Mouse (Mus musculus) skeletal muscle tissue, adult 2 months (tissue): ENCODE measurements around the gene Dip2c.
A peak's percentile ranks its signal among the peaks of the same experiment; 100 is the strongest.

ENCODE experiments used
- DNase-seq: peaks from one replicate; pipeline ENCODE4 v3.0.0-alpha.2; 2012; ENCODE audit warnings: low read depth, low spot score

The Dip2c gene

DNA sequence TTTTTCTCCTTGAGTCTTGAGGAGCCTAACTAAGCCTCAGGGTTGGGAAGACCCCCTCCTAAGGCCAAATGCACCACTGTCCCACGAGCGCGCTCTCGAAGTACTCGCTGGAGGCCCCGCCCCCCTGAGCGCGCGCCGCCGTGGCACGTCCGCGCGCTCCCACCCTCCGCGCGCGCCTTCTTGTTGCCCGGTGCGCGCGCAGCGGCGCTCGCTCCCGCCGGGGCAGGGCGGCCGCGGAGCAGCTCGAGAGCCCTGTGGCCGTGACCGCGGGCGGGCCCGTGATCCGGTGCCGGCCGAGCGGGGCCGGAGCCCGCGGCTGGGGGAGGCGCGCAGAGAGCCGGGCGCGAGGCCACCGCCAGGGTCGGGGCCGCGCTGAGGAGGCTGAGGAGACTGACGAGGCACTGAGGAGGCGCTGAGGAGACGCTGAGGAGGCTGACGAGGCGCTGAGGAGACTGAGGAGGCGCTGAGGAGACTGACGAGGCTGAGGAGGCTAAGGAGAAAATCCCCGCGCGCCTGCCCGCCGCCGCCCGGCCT, at the start of gene Dip2c:
Gene Dip2c (plus strand): TSS at position 207 of the 534 bp plus-strand sequence.
- DNase-seq: peak; percentile 85

DNA sequence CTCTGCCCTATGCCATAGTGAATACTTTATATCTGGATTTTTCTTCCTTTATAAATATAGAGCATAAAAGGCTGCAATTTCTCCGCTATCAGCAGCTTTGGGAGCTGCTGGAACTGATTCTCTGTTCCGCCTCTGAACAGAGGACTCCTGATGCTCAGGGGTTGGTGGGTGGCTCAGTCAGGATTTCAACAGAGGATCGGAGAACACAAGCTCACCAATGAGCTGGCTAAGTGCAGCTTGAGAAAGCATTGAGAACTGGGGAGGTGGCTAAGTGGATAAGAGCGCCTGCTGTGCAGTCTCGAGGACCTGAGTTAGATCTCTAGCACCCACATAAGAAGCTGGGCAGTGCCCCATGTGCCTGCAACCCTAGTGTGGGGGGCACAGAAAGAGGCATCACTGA, 49.2 kb upstream of the Dip2c start:
- no peak for DNase-seq

DNA sequence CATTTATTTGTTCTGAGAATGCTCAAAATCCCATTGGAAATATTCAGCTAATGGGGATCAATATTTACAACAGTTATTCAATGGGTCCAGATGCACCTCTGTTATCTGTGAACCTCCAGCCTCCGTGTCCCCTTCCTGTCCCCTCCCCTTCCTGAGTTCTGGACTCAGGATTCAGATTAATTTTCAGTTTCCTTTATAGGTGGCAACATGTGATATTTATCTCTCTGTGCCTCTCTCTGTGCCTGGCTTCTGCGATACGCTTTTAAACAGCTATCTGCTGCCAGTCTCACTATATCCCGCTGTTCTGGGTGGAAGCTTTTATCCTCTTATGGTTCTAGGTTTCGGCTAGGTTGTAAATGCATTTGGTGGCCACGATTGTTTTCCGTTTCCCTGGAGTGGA, 38.8 kb upstream of the Dip2c start:
- no peak for DNase-seq

DNA sequence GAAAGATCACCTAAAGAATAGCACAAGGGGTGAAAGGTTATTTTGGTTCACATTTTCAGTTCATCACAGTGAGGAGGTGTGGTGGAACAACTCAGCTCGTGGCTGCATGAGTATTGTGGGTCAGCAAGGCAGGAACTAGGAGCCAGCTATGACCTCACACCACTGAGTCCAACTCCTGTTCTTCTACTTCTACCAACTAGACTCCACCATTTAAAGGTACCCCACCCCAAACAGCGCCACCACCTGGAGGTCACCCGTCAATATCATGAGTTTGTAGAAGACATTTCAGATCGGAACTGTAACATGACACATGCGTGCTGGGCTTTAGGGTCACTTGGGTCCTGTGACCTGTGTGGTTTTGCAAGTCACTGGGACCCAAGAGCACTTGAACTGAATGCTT, 37.2 kb upstream of the Dip2c start:
- peak; percentile 7 for DNase-seq

DNA sequence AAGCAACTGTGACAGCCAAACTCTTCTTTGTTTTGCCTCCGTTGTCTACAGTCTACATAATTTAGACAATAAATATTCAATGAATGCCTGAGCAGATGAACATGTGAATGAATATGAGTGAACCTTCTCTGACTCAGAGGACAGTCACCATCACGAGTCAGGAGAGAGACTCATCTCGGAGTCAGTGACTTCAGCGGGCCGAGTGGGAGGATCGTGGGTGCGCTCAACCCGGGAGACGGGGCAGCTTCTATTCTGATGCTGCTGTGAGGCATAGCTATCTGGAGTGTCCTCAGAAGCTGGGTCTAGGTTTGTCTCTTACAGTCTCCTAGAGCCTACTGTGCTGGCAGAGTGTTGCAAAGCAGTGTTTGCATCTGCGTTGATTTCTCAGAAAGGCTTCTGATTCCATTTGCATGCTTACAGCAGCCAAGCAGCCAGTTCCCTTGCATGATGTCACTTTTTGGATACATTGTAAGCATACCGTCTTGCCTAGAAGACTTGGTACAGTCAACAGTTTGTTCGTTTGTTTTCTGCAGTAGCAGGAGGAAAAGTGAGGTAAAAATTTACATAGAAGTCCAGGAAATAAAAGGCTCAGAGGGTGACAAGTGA, 36.6 kb upstream of the Dip2c start:
- DNase-seq: peak; percentile 0

DNA sequence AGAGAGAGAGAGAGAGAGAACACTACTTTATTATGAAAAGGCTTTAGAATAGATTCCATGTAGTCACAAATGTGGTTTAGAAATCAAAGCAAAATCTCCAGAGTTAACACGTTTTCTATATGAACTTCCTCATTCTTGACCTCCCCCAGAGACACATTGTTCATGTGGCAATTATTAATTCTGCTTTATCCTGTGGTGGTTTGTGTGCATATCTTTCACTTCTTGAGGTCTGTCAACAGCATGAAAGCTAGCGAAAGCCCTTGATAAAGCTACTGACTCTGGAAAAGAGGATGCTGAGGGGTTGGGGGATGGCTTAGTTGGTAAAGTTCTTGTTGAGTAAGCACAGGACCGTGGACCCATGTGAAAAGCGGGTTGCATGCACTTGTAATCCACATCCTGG, 14.6 kb upstream of the Dip2c start:
- no peak for DNase-seq

DNA sequence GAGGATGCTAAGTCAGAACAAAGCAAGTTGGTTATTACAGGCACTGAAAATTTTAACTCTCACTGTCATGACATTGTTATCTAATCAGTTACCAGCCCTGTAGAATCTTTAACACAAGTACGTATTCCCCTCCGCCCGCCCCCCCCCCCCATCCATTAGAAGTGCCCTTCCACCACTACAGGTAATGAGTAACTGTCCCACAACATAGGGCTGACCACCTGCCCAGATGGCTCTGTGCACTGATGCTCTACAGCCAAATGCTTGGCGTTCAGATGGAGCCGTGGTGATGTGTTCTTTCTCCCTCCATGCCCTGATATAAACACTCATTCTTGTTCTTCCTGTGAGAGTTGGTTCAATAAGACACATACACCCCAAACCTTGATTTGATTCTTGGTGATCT, 10.8 kb upstream of the Dip2c start:
- DNase-seq: no peak

DNA sequence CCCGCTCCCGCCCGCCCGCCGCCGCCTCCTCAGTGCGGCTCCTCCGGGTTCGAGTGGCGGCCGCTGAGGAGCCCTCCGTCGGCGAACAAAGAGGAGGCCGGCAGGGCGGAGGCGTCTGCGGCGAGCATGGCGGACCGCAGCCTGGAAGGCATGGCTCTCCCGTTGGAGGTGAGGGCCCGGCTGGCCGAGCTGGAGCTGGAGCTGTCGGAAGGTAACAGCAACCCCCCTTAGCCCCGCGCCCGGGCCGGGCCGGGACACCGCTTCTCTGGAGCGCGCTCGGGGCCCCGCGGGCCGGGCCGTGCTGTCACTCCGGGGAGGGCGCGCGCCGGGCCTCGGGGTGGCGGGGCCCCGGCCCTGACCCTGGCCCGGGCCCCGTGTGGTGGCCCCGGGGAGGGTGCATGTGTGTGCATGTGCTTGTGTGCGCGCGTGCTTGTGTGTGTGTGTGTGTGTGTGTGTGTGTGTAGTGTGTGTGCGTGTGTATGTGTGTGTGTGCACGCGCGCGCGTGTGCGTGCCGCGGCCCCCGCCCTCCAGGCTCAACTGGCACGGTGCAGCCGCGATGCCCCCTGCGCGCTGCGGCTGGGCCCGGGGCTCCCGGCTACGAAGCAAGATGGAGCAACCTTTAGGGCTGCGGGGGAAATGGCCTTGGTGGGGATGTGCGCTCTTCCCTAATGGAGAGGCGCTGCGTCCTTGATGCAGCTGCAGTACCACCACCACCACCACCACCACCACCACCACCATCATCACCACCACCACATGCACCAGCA, 710 bp downstream of the Dip2c start:
- peak; percentile 6 for DNase-seq

DNA sequence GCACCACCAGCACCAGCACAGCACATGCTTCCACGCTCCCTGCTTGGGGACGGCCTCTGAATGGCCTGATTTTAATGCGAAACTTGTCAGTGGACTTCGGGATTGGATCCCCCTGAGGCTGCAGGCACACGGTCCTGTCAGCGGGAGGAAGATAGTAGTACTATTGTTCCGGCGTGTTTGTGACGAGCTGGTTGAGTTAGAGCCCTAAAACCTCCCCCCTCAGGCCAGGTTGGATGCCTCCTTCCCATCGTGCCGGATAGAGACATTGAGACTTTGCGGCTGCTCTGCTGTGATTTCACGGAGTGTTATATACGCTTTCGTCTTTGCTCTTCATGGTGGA, 1.3 kb downstream of the Dip2c start:
- DNase-seq: peak; percentile 4

DNA sequence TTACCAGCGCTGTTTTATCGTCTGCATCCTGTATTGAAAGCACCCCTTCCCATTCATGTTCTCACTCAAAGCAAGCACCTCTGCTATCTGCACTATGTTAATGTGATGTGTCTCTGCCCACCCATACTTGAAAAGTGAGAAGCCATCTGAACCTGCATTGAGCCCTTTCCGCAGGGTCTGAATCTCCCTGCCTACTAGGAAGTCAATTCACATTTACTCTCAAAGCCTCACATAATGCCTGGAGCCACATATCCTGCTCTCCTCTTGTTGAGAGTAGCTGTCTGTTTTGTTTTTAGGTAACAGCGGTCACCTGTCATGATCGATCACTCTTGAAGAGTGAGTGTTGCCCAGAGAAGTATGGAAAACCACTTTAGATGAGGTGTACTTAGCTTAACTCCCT, 2.3 kb downstream of the Dip2c start:
- no peak for DNase-seq

DNA sequence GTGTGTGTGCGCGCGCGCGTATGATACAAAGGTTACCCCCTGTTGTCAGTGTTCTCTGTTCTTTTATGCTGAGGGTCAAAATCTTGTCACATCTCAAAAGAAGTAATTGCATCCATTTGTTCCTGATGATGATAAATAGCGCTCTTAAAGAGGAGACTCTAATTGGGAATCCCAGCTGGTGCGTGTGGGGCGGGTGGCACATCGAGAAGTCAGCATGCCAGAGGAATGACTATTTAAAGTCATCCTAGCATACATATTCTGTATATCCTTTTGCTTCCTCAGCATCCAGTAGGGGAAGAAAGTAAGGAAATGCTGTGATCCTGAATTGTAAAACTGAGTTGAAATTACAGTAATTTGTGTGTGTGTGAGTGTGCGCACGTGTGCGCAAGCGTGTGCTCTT, 6.7 kb downstream of the Dip2c start:
- DNase-seq: no peak

DNA sequence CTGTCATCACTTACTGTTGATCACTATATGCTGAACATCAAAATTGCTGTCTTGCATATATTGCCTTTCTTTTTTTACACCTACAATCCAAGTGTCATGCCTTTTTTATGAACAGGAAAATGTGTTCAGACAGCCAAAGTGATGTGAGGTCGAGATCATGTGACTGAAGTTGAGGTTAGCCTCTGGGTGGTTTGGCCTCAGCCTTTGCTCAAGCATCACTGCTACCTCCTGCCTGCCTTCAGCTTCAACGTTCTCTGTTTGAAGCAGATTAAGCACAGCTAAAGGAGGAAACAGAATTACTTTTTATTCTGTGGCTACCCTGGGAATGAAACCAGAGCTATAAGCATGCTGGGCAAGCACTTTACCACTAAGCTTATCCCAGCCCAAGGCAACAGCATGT, 13.6 kb downstream of the Dip2c start:
- DNase-seq: no peak

DNA sequence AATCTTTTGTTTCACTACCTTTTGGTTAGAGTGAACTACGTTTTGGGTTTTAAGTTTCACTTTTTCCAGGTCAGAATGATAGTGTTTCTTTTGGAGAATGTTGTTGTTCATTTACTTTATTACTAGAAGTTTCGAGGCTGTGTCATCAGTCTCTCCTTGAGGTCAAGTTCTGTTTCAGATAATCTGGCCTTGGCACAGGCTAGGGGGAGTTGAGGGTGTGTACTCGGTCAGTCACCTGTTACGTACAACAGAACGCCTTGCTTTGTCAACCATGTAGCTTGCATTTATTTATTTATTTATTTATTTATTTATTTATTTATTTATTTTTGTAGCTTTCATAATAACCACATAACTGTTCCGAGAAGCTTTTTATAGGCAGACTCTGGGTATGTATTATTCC, 20.0 kb downstream of the Dip2c start:
- DNase-seq: no peak

DNA sequence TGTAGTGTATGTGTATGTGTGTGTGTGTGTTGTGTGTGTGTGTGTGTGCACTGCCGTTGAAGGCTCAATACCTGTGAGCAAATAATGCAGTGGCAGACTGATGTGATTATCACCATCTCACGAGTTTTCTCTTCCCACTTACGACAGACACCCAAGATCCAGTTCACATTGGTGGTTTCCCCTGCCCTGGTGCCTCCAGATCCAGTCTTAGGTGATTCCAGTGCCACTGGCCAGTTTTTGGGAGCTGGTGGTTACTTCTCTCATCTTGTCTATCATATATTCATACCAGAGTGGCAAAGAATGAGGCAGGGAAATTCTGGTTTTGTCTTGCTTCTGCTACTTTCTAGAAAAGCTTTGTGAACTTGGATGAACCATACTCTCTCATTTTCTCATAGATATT, 20.9 kb downstream of the Dip2c start:
- DNase-seq: no peak

DNA sequence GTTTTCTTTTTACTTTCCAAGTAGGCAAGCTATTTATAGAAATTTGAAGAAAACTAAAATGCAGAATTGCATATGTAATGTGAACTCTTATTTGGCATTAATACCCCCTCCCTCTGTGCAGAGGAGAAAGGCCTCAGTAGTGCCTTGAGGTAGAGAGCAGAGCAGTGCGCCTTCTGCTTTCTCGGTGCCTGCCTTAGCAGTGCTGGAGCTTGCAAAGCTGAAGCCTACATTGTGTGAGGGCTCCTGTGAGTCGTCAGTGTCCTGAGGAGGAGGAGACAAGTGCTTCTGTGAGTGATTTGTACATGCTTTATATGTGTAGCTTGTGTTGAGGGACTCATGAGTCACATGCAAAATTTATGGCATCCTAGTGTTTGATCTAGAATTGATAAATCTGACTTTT, 21.4 kb downstream of the Dip2c start:
- no peak for DNase-seq

DNA sequence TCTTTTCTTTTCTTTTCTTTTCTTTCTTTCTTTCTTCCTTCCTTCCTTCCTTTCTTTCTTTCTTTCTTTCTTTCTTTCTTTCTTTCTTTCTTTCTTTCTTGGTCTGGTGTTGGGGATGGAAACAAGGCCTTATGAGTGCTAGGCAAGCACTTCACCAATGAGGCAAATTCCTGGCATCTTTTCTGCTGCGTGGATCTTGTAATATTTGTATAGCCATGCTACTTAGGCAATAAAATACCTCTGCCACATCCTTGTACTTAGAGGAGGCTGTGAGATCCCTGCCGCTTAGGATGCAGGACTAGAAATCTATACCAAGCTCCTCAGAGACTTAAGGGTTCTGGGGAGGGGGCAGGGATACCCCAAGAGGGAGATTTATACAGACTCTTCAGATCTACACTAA, 23.3 kb downstream of the Dip2c start:
- DNase-seq: no peak

DNA sequence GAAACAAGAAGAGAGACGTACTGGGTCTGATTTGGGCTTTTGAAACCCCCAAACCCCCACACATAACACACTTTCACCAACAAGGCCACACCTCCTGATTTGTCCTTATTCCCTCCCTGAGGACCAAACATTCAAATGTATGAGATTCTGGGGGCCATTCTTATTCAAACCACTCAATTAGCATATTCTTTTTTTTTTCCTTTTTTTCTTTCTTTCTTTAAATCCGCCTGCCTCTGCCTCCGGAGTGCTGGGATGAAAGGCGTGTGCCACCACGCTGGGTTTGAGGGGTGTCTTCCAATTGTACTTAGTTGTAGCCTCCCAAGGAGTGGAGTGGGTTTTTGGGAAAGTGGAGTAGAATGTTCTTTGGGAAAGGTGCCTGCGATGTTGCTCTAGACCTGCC, 32.5 kb downstream of the Dip2c start:
- DNase-seq: no peak

DNA sequence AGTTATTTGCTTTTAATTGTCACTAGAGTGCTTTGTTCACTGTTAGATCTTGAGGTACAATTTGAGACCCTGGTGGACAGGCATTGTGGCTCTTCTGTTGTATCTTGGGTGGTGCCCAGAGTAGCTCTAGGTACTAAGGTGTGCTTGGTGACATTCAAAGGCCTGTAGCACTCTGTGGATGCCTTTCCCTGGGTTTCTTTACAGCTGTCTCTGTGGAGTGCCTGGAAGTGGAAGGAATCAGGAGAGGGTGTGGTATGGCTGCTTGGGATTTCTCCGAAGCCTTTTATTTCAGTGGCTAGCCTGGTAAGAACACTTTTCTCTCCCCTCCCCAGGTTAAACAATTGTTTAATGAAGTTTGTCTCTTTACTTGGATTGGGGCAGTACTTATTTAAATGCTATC, 34.5 kb downstream of the Dip2c start:
- DNase-seq: no peak

DNA sequence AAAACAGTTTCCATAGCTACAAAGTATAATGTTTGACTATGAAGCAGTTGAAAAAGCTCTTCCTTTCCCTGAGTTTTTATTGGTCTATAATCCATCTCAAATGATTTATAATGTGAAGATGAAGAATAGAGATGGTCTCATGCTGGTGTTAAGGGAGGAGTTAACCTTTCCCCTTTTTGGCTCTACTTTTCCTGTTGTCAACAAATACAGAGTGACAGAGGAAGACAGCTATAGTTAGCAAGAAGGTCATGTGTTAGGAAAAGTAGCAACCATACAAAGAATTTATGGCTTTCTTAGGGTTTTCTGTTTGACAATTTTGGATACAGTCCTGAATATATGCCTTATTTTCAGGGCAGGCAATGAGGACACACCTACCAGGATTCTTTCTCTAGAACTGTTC, 36.6 kb downstream of the Dip2c start:
- DNase-seq: no peak

DNA sequence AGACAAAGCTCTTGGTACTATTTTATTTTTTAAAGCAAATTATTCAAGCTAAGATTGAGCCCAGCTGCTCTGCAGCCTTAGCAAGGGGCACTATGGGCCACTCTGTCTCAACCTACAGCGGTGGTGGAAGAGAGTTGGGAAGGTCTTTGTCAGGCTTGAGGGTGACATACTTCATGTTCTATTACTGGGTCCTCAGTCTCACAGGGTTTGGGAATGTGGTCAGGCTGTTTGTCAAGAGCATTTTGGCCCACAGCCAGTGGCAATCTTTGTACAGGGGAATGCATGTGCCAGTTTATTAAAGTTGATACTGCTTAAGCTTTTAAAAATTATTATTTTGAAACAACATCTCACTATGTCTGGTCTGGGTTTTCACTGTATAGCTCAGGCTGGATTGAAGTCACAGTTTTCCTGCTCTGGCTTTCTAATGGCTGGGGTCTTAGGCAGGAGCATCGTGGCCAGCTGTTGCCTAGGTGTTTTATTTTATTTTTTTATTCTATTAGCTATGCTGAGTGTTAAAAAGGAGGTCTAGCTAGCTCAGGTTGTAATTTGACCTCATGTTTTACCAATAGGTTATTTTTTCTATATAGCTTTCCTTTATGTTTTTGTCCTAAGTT, 37.9 kb downstream of the Dip2c start:
- DNase-seq: peak; percentile 11

DNA sequence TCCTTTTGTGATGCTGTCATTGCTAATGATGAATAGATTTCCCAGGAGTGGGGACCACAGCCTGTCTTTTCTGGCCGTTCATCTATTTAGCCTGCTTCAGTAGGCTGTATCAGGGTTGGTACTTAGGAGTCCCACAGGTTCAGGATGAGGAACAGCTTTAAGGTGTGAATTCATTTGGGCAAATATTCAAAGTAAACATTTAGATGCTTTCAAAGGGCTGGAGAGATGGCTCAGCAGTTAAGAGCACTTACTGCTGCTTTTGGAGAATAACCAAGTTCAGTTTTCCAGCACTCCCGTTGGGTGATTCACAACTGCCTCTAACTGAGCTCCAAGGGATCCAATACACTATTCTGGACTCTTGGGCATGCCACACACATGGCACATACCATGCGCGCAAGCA, 38.4 kb downstream of the Dip2c start:
- no peak for DNase-seq

DNA sequence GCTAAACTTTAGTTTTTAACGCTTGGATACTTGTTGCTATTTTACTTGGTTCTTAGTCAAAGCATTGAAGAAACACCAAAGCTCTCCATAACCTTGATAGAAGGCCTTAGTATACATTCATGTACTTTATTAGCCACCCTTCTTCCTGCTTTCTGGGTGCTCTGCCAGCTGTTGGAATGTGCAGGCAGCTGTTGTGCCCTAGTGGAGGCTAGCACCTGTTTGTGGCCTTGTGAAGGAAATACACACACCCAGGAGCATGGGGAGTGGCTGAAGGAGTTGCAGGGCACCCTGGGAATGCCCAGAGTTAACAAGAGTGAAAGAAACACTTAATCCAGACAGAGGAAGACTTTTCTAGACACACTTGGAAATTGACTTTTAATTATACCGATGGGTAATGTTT, 43.4 kb downstream of the Dip2c start:
- no peak for DNase-seq

DNA sequence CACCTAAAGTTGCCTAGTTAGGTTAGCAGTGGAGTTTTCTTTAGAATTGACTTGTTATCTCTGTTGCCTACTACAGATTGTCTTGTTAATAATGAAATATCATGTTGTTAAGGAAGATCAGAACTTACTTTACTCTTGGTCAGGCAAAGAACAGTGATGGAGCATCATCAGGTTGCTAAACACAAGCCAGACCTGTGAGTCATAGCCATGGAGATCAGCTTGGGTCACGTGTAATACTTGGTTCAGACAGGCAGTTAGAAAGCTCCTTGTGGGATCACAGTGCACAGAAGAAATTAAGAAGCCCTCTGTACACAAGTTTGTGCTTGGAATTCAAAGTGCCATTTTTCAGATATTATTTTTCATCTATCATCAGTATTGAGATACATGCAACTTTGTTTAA, 48.9 kb downstream of the Dip2c start:
- DNase-seq: peak; percentile 21
